In the genomic region with DNA sequence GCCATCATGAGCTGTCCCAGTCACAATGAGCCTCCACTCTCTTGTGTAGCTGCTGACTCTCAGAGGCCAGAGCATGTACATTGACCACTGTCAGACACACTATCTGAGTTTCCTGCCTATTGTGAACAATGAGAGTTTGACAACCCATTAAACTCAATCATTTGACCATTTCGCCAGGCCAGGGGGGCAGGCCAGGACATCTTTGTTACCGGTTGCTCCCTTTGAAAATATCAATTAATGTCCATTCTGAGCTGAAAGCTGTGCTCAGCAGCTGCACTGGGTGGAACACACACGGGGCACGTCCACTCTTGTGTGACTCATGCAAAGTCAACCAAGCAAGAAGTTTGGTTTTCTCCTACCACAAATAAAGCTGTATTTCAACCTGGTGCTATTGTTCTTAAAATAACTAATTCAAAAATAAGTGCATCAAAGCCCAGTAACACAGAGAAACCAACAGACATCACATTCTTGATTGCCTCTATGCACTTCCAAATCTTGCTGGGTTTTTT, we compare ENCODE assay signal across 13 mouse cellular contexts.
"Had no signal": no experiment of that assay in that cellular context is flagged by ENCODE, and none has a peak within 500 bp of the region (broad histone marks: within the 10 kb centered on the region; RNA-seq: fewer than 3 reads in every experiment).

No protein-coding gene starts in this region.

- H3K4me2 ChIP-seq: limb, embryonic 15.5 days; liver, embryonic 12.5 days; lung, embryonic 14.5 days; midbrain, embryonic 15.5 days had no signal

- H3K36me3 ChIP-seq: limb, embryonic 15.5 days; liver, embryonic 12.5 days; midbrain, embryonic 10.5 days; midbrain, embryonic 15.5 days had no signal

- H3K4me1 ChIP-seq: liver, embryonic 12.5 days had no signal

- H3K9me3 ChIP-seq: limb, embryonic 15.5 days; liver, embryonic 12.5 days; midbrain, embryonic 10.5 days; midbrain, embryonic 15.5 days had no signal

- DNase-seq: kidney, adult 2 months; kidney, postnatal 25 days; lung, embryonic 14.5 days; lung, postnatal 10 days; lung, postnatal 4 days; right cerebral cortex, postnatal 4 days; spleen, adult 18-20 months; thymus, postnatal 4 days had no signal

- H3K27ac ChIP-seq: left cerebral cortex, adult 2 months; limb, embryonic 15.5 days; liver, embryonic 12.5 days; midbrain, embryonic 10.5 days; midbrain, embryonic 15.5 days had no signal

- H3K9ac ChIP-seq: limb, embryonic 15.5 days; liver, embryonic 12.5 days; lung, embryonic 14.5 days; midbrain, embryonic 15.5 days had no signal

- H3K27me3 ChIP-seq: limb, embryonic 15.5 days; liver, embryonic 12.5 days; midbrain, embryonic 15.5 days had no signal

- ATAC-seq: liver, embryonic 12.5 days; midbrain, embryonic 15.5 days had no signal

- H3K4me3 ChIP-seq: left cerebral cortex, adult 2 months; limb, embryonic 15.5 days; liver, embryonic 12.5 days; midbrain, embryonic 10.5 days; midbrain, embryonic 15.5 days had no signal
